Mouse (Mus musculus): ENCODE results near the gene Gm17027.
A peak's percentile ranks its signal among the peaks of the same experiment; 100 is the strongest.
"Not testable (repeated sequence)": the region's sequence is repeated elsewhere in the genome, so short reads cannot be mapped to it uniquely, and the experiment has no call there.

Gene Gm17027

DNA sequence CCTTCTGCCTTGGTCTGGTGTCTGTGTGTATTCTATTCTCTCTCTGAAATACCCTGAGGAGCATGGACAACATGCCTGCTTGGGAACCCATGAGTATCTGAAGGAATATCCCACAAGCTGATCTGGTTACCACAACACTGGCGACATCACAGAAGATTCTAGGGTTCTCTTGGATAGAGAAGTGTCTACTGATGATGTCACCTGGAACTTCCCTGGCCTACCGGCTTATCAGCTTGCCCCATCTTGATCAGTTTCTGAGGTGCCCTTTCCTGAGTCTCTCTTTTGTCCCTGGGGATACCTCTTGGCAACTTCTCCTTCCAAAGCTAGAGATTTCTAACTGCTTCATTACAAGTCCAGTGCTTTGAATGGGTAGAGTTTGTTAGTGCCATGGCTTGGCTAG lies at the start of gene Gm17027:
TSS of gene Gm17027 (minus strand) at position 101 of the 400 bp plus-strand sequence.
- DNase-seq = not testable (repeated sequence)

DNA sequence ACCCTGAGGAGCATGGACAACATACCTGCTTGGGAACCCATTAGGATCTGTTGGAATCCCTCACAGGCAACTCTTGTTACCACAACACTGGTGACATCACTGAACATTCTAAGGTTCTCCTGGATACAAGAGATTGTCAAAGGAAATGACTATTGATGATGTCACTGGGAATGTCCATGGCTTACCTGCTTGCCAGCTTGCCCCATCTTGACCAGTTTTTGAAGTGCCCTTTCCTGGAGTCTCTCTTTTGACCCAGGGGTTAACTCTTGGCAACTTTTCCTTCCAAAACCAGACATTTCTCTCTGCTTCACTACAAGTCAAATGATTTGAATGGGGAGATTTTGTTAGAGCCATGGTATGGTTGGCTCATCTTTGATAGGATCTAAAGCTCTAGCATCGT lies 28.3 kb upstream of the Gm17027 start, which contains the start of gene Gm3573:
TSS of gene Gm3573 (minus strand) at position 101 of the 400 bp plus-strand sequence.
- DNase-seq = not testable (repeated sequence)

DNA sequence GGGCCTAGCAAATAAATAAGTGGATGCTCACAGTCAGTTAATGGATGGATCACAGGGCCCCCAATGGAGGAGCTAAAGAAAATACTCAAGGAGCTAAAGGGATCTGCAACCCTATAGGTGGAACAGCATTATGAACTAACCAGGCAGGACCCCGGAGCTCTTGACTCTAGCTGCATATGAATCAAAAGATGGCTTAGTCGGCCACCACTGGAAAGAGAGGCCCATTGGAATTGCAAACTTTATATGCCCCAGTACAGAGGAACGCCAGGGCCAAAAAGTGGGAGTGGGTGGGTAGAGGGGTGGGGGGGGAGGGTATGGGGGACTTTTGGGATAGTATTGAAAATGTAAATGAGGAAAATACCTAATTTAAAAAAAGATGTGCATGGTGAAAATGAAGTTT lies 21.5 kb upstream of the Gm17027 start:
- not testable (repeated sequence) for DNase-seq

DNA sequence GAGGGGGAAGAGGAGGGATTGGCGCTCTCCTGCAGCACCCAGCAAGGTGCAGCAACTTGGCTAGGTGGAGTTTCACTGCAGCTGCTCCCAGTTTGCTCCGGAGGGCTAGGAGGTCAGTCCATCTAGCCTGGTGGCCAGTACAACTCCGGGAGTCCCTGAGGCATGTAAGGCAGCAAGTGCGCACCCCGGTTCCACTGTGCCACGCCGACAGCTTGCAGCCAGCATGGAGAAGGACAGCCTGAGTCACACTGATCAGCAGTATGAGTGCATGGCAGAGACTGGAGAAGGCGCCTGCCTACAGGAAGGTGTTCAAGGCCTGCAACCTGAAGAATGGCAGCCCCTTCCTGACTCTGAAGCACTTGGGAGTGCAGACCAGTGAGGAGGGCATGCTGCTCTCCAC lies 27.9 kb downstream of the Gm17027 start:
- peak; percentile 1 for DNase-seq

DNA sequence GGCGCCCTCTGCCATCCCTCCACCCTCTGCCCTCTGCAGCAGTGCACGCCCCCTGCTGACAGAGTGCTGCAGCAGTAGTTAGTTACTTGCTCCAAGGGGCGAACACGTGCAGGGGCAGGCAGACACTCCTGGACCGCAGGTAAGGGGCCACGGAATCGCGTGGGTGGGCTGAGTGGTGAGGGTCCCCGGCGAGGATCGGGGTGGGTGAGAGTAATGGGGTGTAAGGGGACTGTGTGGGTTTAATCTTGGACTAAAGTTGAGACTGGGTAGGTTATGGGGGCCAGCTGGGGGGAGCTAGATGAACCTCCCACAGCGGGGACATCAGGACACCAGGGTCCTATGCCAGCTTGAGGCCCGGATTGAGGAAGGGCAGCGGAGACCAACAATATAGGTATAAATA lies 28.6 kb downstream of the Gm17027 start:
- peak; percentile 1 for DNase-seq

DNA sequence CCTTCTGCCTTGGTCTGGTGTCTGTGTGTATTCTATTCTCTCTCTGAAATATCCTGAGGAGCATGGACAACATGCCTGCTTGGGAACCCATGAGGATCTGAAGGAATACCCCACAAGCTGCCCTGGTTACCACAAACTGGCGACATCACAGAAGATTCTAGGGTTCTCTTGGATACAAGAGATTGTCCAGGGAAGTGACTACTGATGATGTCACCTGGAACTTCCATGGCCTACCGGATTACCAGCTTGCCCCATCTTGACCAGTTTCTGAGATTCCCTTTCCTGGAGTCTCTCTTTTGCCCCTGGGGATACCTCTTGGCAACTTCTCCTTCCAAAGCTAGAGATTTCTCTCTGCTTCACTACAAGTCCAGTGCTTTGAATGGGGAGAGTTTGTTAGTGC lies 45.2 kb downstream of the Gm17027 start, which contains the start of gene Gm7951:
TSS of gene Gm7951 (minus strand) at position 101 of the 400 bp plus-strand sequence.
- not testable (repeated sequence) for DNase-seq

All from kidney, adult 11 months (tissue).